Mouse (Mus musculus) liver, embryonic 14.5 days (tissue): ENCODE measurements around the gene Dlat.

Experiments used
- CTCF ChIP-seq: IDR thresholded peaks from 2 replicates; pipeline ENCODE4 v1.5.1; 2016; ENCODE audit warnings: antibody characterized with exemption, low read depth, control low read depth
- EP300 ChIP-seq: IDR thresholded peaks from 2 replicates; pipeline ENCODE4 v1.6.1; 2016; ENCODE audit warnings: antibody characterized with exemption, low read depth

DNA sequence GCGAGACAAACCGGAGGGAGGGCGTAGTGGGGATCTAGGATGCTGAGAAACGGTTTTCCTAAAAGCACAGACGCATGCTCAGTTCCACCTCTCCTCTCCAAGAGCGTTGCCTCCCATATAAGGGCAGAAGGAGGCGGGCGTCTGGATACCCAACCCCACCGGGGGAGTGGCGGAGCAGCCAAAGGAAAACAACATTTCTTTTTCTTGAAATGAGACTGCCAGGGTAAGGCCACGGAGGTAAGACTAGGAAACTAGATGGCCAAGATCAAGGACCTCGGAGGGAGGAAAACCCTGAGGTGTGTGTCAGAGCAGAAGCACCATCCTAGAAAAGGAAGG lies 38.1 kb upstream of the Dlat start:
- no peak for TF ChIP-seq CTCF
- no peak for TF ChIP-seq EP300
